Mouse (Mus musculus) thymus, postnatal 36 days (tissue): ENCODE measurements around the gene Abcf3.

Source experiments
- DNase-seq, 2 experiments: peaks; one replicate each; pipeline ENCODE4 v3.0.0; 2022; ENCODE audit warnings: mixed read lengths in 2 of 2

The Abcf3 gene

DNA sequence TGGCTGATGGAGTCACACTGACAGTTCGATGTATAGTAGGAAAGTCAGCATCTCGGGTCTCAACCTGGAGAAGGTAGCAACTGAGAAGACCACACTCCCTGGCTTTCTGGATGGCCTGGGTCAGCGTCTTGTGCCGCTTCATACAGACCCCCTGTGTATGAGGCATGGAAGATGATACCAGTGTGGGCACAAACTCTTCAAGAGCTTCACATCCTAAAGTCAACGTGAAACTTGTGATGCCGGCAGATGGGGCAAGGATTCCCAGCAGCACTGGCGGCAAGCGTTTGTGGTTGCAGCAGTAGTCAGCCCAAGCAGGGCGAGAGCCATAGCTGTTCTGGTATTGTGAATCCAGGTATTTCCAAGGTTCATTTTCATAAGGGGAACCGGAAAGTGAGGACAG, 2.7 kb upstream of the Abcf3 start:
- DNase-seq, result no peak

DNA sequence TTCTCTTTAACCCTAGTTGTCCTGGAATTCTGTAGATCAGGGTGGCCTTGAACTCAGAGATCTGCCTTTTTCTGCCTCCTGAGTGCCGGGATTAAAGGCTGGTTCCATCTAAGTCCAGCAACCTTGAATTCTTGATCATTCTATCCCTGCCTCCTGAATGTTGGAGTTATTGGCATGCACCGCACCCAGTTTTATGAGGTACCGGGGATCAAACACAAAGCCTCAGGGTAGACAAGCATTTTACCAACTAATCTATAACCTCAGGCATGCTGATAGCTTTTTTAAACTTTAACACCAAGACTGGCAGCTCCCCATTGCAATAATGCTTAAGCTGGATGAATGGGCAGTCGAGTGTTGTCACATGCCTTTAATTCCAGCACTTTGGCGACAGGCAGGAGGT, 954 bp upstream of the Abcf3 start:
- DNase-seq, result no peak

- DNase-seq, result no peak
These were observed 784 bp downstream of the Abcf3 start for GRCm38 (mm10) chr16:20549161-20549560.

DNA sequence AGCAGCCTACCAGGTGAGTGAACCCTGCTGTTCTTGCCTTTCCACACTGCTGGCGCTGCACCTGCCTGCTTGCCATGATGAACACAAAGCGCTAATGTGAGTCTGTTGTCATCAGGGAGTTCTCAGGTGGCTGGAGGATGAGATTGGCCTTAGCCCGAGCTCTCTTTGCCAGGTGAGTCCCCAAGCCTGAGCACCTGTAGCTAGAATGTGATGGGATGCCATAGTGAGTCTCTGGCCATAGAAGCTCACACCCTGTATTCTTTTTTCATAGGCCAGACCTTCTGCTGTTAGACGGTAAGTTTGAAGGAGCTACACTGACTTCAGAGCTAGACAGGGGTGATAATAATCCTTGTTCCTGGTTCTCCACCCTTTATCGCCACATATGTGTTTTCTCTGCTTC, 3.3 kb downstream of the Abcf3 start:
- no peak for DNase-seq

- no peak for DNase-seq
These were observed 4.2 kb downstream of the Abcf3 start for GRCm38 (mm10) chr16:20552594-20552993.

GRCm38 (mm10) chr16:20555000-20555399, 6.6 kb downstream of the Abcf3 start:
- DNase-seq, result no peak

DNA sequence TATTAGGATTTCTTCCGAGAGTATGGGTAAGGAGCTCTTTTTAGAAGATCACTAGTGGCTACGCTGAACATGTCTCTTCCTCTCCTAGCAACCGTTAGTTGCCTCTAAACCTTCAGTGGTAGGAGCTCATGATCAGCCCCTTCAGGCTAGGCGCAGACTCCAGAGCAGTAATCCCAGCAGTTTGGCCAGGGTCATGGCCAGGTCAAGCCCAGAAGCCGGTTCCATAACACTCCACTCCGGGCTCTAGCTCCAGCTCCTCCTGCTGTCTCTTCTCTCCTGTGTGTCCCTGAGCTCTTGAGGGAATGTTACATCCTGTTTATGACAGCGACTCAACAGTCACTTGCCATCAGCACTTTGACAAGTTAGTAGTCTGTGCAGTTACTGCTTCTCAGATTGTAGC, 9.0 kb downstream of the Abcf3 start:
- DNase-seq, result no peak

- DNase-seq, result no peak
These were observed 16.7 kb downstream of the Abcf3 start for GRCm38 (mm10) chr16:20565075-20565474.

GRCm38 (mm10) chr16:20589366-20589938, 41.1 kb downstream of the Abcf3 start, which contains the start of gene Vwa5b2:
Gene Vwa5b2 (plus strand): TSS chr16:20589471.
- no peak for DNase-seq

DNA sequence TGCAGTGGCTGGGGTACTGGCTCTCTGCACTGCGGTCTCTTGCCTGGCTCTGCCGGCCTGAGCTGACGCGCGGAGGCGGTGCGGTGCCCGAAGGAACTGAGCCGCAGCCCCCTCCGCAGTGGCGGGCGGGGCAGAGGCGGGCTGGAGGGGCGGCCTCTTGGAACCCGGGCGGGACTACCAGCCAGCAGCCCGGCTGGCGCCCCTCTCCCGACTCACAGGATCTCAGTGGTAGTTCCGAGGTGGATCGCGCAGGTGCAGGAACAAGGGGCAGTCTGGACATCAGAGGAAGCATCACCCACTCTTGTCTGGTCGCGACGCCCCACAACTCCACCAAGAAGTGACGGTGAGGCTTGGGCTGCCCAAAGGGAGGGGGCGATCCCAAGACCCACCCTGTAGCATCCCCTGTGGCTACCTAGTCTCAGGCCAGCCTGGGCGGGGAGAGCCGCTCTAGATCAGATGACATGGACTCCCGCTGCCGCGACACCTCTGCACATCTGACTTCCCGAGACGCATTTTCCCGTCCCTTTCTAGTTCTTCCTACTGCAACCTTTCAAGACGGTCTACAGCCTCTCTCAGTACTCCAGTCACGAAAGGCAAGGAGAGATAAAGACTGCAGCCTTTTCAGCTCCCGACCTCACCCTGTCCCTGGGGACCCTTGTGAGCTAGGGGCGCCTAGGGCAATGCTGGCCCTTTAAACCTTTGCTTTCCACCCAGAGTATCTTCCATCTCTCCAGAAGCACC, 41.7 kb downstream of the Abcf3 start:
- DNase-seq, result peak in 1 of 2 experiments; percentile 11

DNA sequence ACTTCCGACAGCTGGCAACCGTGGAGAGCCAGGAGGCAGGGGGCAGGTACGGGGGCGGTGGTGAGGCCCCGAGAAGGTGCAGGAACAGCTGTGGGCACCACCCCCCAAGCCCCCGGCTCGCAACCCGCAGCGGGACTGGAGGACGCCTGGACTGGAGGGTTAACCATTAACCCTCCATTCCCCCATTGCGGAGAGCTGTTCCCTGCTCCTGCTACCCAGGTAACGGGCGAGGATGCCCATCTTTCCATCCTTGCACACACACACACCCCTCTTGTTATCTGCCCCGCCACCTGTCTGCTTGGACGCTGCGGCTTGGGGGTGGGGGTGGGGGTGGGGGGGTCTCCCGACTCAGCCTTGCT, 42.3 kb downstream of the Abcf3 start:
- no peak for DNase-seq

GRCm38 (mm10) chr16:20591076-20591705, 42.8 kb downstream of the Abcf3 start:
- peak in 1 of 2 experiments; percentile 5 for DNase-seq

DNA sequence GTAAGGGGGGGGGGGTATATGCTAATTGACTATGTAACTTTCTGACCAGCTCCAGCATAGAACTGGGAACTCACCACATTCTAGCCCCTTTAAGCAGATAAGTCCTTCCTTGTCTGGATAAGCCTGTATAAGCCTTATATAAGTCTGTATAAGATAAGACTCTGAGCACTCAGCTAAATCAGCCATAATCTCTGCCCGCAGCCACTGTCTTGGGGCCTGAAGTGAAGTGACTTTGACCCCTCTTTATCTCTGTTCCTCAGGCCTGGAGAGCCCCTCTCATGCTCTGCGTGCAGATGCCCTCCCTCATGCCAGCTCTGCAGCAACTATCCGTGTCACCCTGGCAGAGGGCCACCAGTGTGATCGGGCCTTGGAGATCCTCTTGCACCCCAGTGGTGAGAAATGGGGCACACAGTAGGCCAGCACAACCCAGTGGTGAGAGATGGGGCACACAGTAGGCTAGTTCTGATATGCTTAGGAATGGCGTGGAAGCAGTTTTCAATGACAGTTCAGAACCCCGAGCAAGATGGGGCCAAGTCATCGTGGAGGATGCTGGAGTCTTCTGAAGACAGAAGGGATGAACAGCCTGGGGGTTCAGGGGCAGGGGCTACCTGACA, 46.8 kb downstream of the Abcf3 start:
- no peak for DNase-seq

- no peak for DNase-seq
These were observed 47.4 kb downstream of the Abcf3 start for GRCm38 (mm10) chr16:20595737-20596136.

GRCm38 (mm10) chr16:20596687-20597441, 48.5 kb downstream of the Abcf3 start:
- DNase-seq, result no peak

- no peak for DNase-seq
These were observed 52.1 kb downstream of the Abcf3 start for GRCm38 (mm10) chr16:20600511-20600910.

GRCm38 (mm10) chr16:20604705-20605104, 56.3 kb downstream of the Abcf3 start:
- no peak for DNase-seq

DNA sequence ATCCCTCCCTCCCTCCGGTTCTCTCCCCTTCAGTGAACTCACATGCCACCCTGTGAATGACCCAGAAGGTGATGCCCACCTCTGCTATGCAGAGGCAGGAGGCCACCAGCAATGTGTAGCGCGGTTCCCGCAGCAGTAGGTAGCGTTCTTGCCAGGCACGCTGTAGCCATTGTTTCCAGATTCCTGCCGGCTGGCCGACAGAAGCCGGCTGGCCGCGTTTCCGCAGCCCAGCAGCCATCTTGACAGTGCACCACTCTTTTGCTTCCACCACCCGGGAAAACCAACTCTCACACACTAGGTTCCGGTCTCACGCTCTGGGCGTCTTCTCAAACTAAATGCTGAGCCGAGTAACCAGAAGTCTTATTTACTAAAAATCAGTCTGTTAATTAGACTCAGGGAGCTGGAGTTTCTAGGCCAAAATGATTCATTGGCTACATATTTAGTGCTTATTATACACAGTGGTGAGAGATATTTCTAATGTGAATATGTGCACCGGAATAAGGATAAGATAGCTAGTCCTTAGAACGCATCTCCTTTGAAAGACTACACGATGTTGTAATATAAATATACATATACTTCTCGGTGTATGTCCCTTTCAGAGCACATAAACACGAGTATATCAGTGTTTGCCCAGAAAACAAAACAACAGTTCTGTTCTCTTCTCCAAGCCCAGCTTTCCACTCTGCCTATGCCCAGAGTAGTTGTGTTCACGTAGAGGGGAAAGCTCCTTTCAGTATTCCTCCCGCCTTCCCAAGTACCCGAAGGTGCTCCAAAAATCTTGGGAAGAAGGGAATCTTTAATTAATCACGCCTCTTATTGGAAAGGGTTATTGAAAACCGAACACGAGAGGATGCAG, 62.4 kb downstream of the Abcf3 start:
- DNase-seq, result peak; percentile 72 to 76
